Mouse (Mus musculus): ENCODE results near the gene Esr2.

DNA sequence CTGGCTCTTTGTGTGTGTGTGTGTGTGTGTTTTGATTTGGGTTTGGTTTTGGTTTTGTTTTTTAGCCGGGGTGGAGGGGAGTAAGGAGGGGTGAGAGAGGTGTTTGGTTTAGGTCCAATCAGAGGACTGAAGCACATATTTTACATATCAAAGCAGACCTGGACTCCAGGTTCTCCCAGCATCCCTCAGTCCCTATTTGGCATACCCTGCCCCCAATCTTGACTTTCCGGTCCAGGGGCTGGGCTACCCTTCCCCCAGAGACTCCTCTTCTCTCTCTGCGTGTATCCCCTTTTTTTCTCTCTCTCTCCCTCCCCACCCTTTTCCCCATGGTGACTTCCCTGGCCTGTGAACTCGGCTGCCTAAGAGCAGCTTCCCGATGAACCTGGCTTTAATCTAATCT, 38.1 kb upstream of the Esr2 start:
- TF ChIP-seq CTCF (IDR thresholded peaks at IDR 0.05; ENCODE audit: insufficient read depth, low read length), result no peak
- no peak for TF ChIP-seq POLR2A (IDR thresholded peaks at IDR 0.05; ENCODE audit: borderline replicate concordance, extremely low read depth, low read depth, low read length)

All from lung, adult 2 months (tissue).